Mouse (Mus musculus) right cerebral cortex, postnatal 14 days (tissue): ENCODE measurements around the gene Nt5m.
"Not testable (repeated sequence)": the region's sequence is repeated elsewhere in the genome, so short reads cannot be mapped to it uniquely, and the experiment has no call there.

Experiments used
- DNase-seq: peaks from one replicate; pipeline ENCODE4 v3.0.0; 2022

Gene Nt5m

DNA sequence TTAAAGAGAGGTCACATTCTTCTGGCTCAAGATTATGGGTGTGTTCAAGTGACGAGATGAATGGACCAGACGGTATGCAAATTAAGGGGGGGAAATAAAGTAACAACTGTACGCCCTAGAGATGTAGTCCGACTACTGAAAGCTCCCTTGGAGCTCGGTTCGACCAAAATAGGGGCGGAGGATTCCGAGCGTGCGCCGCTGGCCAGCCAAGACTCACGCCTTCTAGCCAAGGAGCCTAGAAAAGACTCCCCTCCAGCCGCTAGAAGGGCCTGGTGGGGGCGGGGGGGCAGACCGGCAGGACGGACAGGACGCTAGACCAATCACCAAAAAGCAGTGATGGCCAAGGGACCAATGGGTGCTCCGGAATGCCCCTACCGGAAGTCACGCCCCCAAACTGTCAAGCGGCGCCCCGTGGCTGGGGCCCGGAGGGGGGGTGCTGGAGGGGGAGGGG is at the start of gene Nt5m:
Nt5m (plus strand) TSS at position 440 of the 451 bp plus-strand sequence.
- peak; percentile 93 for DNase-seq

DNA sequence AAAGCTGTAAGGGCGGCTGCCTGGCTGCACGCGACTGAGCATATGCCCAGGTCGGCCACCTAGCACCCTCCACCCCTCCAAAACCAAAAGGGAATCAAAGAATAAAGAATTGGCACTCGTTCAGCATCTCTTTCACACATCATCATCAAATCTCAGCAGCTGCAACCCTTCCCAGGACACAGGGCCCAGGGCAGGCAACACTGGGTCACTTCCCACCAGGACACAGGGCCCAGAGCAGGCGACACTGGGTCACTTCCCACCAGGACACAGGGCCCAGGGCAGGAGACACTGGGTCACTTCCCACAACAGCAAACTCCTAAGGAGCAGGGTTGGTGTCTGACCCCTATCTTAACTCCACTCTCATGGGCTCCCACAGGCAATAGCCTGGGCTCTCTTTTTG is 45.9 kb upstream of the Nt5m start:
- no peak for DNase-seq

DNA sequence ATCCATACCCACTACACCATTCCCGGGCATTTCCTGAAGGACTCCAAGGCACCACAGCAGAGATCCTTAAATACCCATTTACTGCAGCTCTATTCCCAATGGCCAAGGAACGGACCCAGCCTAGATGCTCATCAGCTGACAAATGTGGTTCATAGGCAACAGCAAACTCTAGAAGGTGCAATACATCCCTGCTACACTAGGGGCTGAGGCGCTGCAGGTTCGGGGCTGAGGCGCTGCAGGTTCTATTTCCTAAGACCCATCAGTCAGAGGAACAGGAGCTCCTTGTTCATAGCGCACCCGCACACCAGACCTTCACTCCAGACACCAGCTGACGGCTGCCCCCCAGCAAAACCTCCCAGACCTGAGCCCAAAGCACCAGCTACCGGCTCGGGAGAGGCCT is 38.8 kb upstream of the Nt5m start:
- DNase-seq: no peak

DNA sequence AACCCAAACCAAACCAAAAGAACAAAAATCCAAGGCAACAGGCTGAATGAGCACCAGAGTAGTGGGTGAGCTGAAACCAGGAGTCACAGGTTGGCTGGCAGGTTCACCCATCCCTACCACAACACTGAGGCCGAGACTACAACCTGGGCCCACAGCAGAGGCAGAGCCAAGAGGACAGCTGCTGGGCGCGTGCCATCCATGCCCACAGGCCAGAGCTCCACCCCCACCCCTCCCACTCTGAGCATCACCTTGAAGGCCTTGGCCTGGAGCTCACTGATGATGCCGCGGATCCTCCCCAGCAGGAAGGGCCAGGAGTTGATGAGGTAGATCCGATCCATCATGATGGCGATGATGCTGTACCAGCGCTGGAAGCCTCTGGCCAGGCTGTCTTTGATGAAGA is 37.4 kb upstream of the Nt5m start:
- no peak for DNase-seq

DNA sequence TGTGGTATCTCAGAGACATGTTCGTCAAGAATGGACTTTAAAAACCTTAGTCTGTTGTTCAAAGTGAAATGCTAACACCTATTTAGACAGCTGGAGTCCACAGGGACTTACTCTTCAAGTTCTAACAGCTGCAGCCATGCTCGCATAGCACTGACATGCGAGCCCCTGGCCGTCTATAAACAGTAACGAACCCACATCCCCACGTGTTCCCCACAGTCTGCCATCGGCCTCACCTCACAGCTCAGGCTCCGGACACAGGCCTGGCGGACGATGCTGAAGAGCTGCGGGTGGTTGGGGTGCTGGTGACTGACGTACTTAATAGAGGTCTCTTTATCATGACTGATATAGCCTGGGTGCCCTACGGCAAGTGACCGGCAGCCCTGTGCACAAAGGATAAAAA is 35.7 kb upstream of the Nt5m start:
- DNase-seq: no peak

DNA sequence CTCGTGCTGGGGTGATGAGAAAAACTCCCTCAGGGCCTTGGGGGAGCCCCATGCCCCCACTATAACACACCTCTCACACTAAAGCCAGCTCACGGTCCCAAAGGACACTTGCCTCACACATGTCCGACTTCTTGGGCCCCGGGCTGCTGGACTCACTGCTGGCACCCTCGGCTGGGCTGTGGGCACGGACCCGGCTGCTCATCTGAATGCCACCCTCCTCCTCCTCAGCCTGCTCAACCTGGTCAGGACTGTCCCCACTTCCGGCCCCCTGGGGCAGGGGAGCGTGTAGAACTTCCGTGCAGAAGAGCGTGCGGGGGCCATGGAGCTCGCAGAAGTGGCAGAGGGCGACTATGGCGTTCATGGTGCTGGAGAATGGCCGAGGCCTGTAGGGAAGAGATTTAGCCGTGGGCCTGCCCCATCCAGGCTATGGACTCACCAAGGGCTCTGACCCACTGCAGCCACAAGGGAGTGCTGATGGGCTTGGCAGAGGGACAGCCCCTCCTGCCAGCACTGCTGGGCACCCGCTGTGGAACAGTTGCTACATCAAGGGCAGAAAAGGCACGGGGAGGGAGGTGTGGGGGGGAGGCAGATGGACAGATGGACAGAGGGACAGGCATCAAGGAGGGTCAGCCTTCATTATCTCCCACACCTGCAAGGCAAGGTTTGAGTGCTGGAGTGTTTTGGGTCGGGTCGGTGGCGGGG is 34.7 kb upstream of the Nt5m start:
- DNase-seq: no peak

DNA sequence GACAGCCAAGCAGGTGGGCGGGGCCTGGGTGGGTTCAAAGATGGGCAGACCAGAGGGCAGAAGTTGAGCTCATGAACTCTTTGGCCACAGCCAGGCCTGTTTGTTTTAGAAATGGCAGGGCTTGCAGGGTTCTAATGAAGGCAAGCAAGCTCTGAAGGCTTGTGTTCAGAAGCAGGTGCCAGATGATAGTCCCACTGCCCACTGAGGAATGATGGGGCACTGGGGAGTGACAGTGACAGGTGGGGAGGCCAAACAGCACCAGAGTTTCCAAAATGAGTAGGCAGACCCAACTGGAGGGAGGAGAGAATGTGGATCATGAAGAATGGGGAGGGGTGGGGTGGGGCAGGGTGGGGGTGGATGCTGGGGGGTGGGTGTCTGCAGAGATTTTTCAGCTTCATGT is 34.0 kb upstream of the Nt5m start:
- no peak for DNase-seq

DNA sequence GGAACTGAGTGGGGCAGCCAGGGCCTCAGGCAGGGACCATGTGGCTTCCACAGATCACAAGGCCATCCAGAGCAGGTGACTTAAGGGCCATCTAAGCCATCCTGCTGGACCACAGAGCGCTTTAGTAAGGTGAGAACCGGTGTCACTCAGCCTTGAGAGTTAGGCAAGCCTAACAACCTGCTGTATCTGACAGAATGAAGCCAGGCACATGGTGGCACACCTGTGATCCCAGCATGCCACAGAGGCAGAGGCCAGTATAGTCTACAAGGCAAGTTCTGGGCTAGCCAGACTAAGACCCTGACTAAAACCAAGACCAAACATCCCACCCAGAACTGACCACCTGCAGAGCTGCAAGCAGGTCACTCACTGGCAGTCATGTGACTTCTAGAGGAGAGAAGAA is 33.6 kb upstream of the Nt5m start:
- DNase-seq: no peak

DNA sequence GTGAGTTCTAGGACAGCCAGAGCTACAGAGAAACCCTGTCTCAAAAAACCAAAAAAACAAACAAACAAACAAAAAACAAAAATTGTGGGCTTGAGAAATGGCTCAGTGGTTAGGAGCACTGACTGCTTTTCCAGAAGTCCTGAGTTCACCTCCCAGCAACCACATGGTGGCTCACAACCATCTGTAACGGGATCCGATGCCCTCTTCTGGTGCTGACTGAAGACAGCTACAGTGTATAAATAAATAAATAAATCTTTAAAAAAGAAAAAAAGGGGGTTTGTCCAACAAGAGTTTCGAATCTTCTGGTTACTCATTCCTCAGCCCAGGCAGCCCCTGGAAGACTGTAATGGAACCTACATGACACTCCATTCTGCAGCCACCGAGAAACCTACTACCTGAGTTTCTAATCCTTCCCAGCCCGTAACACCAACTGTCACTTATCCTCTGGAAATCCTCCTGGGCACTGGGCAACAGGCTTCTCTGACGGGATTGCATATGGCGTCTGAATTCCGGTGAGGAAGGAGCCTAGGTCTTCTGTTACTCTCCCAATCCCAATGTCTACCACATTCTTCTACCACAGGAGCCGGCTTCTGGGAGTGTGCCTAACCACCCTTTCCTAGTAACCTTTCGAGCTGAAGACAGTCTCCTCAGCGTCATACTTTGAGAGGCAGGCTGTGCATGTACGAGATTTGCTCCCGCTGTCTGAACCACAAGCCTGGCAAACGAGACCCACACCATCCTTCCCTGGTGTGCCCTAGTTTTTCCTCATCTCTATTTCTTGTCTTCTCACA is 30.9 kb upstream of the Nt5m start:
- no peak for DNase-seq

DNA sequence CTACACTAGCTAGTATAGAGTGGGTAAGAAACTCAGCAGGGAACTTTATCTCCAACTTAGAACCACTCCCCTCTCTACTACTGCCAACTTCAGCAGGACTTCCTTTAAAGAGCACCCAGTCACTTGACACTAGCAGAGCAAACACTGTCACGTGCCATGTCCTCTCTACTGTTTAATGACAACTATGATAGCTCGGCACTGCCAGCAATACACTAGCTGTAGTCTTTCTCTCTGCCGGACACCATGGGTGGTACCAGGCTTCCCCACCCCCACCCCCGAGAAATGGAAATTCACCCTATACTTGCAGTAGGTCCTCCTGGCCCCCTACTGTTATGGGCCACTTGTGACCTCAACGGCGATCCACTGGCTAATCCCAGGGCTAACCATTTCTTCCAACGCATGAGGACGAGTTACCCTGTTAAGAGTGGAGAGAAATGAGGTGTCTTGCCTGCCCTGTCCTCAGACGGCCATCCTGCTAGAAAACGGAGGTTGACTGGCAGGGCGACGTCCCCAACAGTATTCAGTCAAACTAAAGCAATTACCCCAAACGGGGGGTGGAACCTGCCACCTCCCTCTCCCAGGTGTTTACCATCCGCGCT is 30.1 kb upstream of the Nt5m start:
- no peak for DNase-seq

DNA sequence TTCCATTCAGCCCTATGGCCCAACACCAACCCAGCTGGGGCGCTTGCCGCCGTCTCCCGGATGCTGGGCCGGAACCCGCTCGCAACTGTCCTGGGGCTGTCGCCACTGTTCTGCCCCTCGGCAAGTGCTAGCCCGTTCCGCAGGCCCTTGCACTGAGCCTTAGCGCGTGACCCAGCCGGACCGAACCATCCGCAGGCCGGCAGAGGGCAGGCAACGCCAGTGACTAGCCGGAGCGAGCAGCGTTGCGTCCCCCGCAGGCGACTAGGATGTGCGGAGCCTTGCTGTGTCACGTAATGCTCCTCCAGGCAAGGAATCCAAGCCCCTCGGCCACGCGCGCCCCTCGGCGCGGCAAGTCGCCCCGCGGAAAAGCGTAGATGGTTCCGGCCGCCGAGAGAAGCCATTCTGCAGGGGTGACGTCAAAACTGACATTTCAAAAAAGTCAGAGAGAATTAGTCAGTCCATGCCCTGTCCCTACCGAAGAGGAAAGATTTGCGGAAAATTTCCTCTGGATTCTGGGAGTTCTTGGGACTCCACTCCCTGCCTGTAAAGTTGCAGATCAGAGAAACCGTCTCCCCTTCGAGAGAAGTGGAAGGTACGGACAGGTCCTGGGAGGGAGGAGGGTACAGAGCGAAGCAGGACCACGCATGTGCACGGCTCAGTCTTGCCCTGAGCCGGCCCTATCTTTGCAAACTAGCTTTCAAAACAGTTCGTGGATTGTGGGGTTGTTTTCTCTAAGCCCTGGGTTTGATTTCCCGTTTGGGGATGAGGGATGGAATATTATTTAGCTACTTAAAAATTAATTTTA is 29.4 kb upstream of the Nt5m start, which contains the start of gene Flcn:
Flcn (minus strand) TSS at position 347 of the 805 bp plus-strand sequence.
- peak; percentile 82 for DNase-seq

DNA sequence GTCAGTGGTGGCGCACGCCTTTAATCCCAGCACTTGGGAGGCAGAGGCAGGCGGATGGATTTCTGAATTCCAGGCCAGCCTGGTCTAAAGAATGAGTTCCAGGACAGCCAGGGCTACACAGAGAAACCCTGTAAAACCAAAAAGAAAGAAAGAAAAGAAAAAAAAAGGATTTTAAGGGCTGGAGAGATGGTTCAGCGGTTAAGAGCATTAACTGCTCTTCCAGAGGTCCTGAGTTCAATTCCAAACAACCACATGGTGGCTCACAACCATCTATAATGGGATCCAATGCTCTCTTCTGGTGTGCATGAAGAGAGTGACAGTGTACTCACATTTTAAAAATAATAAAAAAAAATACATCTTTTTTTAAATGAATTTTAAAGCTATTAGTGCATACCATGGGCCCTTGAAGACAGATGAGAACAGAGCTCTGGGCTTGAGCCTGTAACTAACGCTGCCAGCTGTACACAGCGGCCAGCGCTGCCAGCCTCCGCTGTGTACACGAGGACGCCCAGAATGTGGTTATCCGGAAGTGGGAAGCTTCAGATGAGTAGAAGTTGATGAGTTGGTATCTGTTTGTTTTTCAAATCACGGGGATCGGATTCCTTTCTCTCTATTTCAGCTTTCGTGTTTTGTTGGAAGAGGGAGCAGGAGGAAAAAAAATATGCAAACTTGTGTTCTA is 28.6 kb upstream of the Nt5m start:
- DNase-seq: no peak

DNA sequence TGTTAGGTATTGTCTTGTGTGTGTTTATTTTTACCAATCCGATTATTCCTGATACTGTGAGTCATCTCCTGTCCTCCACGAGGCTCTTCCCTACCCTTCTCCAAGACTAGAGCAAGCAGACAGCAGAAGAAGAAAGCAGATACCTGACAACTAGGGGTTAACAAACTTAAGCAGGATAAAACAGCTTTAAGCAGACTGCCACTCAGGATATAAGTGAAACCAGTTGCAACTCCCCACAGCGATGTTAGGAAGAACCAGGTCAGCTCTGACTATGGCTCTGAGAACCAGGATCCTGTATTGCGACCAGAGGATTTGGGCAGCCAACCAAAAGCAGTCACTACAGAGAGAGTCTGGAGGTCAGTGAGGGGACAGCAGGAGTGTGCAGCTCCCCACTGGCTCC is 28.0 kb upstream of the Nt5m start:
- no peak for DNase-seq

DNA sequence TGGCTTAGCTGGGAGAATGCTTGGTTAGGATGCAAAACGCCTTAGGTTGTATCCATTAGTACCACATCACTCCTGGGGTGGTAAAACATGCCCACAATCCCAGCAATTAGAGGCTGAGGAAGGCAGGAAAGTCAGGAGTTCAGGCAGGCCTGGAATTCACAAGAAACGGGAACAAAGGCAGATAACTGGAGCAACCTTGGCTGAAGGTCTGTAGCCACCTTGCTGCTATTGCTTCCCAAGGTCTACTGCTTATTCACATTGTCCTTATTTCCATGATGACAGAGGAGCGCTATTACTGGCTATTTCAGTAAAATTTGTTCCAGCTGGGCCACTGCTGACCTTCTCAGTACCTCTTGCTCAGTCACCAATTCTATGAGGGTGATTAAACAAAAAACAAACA is 26.0 kb upstream of the Nt5m start:
- DNase-seq: no peak

DNA sequence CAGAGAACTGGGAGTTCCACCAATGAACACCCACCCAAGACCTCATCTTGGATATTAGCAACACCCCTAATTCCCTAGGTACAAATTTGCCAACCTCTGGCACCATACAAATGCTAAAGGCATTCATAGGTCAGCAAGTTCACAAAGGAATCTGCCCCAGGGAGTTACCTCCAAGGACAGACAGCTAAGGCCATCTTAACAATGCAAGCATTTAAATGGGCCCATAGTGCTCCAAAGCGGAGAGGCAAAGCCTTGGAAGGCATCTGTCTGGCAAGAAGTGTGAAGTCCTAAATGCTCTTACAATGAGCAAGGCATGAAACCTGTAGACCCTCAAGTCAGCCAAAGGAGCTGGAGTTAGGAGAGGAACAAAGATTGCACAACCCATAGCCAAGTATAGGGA is 24.9 kb upstream of the Nt5m start:
- DNase-seq: no peak

DNA sequence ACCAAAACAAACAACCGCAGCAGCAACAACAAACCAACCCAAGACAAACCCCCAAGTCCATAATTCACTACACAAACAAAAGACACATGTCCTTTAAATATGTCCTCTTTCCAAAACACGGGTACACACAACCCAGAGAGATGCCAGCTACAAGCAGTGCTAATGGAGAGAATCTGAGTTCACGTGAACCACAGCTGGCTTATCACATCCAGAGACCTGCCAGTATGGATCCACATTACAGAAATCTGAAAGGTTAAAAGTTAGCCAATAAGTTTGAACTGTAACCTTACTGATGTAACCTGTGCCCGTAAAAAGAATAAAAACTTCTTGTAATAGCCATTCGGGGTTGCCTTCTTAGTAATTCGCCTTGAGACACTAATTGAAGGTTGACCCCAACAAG is 24.3 kb upstream of the Nt5m start:
- no peak for DNase-seq

DNA sequence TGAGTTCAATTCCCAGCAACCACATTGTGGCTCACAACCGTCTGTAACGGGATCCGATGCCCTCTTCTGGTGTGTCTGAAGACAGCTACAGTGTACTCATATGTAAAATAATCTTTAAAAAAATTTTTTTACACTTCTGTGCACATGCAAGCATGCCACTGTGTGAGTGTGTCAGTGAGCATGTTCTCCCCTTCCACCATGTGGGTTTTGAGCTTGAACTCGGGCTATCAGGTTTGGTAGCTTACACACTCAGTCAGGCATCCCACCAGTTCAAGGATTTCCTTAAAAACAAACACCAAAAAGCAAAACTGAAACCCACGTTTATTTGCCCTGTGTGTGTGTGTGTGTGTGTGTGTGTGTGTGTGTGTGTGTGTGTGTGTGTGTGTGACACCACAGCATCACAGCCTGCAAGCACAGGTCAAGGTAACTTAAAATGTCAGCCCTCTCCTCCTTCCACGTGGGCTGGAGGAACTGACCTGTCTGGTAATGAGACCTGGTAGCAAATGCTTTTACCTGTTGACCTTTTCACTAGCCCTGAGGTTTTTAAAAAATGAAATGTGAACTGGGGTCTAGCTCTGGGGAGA is 23.7 kb upstream of the Nt5m start:
- no peak for DNase-seq

DNA sequence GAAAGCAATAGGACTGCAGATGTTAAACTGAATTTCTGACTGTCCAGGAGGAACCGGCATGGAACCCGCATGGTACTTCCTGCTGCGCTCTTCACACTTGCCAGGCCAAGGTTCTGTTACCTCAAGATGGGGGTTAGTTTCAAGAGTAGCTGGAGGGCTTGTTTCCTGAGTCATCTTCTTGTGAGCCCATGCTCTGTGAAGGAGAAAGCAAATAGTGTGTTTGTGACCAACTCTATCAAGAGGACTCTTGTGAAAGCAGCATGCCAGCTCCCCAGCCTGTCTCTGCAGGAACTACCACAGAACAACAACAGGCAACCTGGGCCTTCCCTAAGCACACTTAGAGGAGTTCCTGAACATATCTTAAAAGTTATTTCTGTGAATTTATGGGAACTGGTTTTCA is 21.3 kb upstream of the Nt5m start:
- DNase-seq: no peak

DNA sequence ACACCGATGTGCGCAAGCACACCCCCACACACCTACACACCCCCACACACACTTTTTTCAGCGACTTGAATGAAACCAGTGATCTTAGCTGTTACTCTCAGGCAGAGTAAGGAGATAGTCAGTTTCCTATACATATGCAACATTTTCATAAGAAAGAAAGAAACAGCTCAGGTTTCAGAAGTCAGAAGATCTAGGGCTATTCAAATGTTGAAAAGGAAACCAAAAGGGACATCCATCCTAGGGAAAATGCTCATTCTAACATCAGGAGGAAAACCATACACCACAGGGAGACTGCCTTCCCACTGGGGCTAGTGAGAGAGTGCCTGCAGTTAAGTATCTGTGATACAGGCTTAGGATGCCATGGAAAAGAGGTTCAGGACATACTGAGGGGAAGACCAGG is 17.6 kb upstream of the Nt5m start:
- no peak for DNase-seq

DNA sequence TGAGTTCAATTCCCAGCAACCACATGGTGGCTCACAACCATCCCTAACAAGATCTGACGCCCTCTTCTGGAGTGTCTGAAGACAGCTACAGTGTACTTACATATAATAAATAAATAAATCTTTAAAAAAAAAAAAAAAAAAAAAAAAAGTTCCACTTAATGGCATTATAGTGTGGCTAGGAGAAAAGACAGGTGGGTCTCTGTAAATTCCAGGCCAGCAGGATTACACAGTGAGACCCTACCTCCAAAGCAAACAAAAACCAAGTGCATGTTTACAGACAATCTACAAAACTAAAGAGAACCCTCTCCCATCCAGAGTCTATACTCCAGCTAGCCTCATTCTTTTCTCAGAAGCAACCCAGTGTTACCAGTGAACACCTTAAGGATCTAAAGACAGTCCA is 1.5 kb upstream of the Nt5m start:
- DNase-seq: not testable (repeated sequence)

DNA sequence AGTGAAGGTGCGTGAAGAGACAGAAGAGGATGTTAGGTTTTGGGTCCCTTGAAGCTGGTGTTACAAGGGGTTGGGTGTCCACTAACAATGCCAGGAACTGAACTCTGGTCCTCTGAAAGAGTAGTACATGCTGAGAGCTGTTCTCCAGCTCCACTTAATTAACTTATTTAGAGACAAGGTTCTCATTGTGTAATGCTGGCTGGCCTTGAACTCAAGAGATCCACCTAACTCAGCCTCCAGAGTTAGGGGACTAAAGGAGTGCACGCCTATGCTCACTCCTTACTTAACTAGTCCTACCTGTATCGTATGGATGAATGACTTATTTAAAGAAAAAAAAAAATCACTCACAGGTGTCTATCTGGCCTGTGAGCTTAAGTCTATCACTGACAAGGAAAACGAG is 821 bp upstream of the Nt5m start:
- DNase-seq: no peak

DNA sequence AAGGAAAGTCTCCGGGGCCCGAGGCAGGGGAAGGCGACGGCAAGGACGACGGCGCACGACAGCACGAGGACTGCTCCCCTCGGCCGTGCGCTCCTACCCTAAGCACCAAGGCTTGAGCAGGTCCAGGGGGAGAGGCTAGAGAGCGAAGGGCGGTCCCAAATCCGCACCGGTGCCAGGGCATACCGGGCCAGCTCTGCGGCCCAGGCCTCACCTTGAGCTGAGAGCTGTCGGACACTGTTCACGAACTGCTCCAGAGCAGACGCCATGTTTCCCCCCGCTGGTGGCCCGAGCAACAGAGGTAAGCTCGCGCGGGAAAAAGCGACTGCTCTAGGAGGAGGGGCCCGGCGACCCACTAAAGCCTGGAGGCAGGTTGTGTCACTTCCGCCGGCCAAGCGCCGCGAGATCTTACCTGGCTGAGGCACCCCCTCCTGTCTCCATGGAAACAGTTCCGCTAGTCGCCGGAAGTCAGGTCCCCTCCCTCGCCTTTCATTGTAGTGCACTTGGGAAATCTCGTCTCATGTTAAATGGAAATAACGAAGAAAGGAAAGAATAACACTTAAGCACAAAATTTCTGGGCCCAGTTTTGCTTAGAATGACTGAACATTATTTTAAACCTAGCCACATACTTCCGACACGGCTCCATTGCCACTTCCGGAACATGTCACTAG is 346 bp downstream of the Nt5m start, which contains the start of gene Cops3:
Cops3 (minus strand) TSS at position 380 of the 668 bp plus-strand sequence.
- DNase-seq: peak; percentile 95
